Mouse (Mus musculus) naive thymus-derived CD4-positive, alpha-beta T cell, adult 5 months (primary cell): ENCODE data around the gene Fat2. TPM values are rescaled to one million over a fixed set of nuclear protein-coding genes. Genes with fewer than 3 reads are reported as not detected.

Source experiments
- polyA plus RNA-seq: library from polyadenylated mRNA; unstranded; fragments of 100-300 nt; shearing (Covaris generic); gene quantifications from one replicate; pipeline ENCODE4 v1.2.1, GENCODE M21; 2017

The Fat2 gene
- not detected for polyA plus RNA-seq

GRCm38 (mm10) chr11:55336101-55336891, at the start of gene Fat2:
Gene Fat2 (minus strand): TSS chr11:55336564.

GRCm38 (mm10) chr11:55204159-55204596, 132.2 kb downstream of the Fat2 start, which contains the start of gene Slc36a1:
Gene Slc36a1 (plus strand): TSS chr11:55204350.

Other genes starting within 250 kb of the Fat2 start
- gene Gm2a, start 238.4 kb downstream of the Fat2 start, polyA plus RNA-seq, result 52.2 TPM
- 0.20 TPM for gene Slc36a3, start 184.9 kb downstream of the Fat2 start, polyA plus RNA-seq
- not detected for gene Slc36a2, start 151.5 kb downstream of the Fat2 start, polyA plus RNA-seq
- gene Slc36a1, start 132.2 kb downstream of the Fat2 start, polyA plus RNA-seq, result 3.1 TPM
- gene Sparc, start 86.6 kb upstream of the Fat2 start, polyA plus RNA-seq, result not detected
- 107 TPM for gene Atox1, start 124.7 kb upstream of the Fat2 start, polyA plus RNA-seq
- 150 TPM for gene G3bp1, start 133.1 kb upstream of the Fat2 start, polyA plus RNA-seq